24 mouse cellular contexts compared by ENCODE assay signal in the genomic region with DNA sequence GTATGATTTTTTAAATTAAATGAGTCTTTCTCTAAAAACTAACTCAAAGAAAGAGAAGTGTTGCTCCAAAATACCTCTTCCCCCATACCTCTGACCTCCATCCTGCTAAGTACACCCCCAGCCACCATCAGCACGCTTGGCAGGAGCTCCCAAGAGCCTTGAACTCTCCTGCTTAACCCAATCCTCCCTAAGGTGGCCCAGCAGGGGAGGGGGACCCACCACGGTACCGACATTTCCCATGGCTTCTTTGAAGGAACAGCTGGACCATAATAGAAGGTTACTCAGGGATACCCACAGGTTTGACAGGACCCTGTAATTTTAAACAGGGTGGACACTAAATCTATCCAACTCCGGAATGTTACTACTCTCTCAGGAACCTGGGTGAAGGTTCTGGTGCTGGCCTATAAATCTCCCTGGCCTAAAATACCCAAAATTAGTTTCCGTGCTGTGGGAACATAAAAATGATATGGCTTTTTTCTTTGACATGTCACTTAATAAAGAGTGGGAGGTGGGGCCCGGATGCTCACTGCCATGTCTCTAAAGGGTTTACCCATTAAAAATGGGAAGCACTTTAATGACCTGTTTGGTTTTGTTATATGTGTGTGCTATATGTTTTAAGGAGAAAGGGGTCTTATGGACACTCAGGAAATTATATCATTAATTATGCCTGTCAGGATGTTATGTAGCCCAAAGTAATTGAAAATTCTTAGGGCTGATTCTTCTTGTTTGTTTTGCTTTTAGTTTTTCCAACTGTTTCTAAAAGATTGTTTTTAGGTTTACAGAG.
A peak's percentile ranks its signal among the peaks of the same experiment; 100 is the strongest.
DNase-seq lines count a peak whose midpoint lies in the region; ATAC-seq and TF ChIP-seq lines count a peak whose summit lies in the region.
"Had no signal": no experiment of that assay in that cellular context is flagged by ENCODE, and none has a peak within 500 bp of the region (broad histone marks: within the 10 kb centered on the region; RNA-seq: fewer than 3 reads in every experiment).

No protein-coding gene starts in this region.

- H3K27me3 ChIP-seq in kidney, embryonic 16.5 days (ENCODE audit: insufficient read depth, low read length) = no peaks in the 10 kb centered on the region
- H3K27me3 ChIP-seq in stomach, embryonic 14.5 days (ENCODE audit: control insufficient read depth, insufficient read depth, low read length) = no peaks in the 10 kb centered on the region
- no peaks in the 10 kb centered on the region for H3K27me3 ChIP-seq in stomach, postnatal 0 days (ENCODE audit: control insufficient read depth, insufficient read depth, low read length)
- H3K27me3 ChIP-seq: forebrain, embryonic 12.5 days; forebrain, embryonic 15.5 days; hindbrain, embryonic 12.5 days; hindbrain, embryonic 15.5 days had no signal

- H3K9me3 ChIP-seq in kidney, embryonic 16.5 days (ENCODE audit: low read length) = no peaks in the 10 kb centered on the region
- H3K9me3 ChIP-seq in stomach, embryonic 14.5 days (ENCODE audit: control insufficient read depth, low read depth, low read length) = no peaks in the 10 kb centered on the region
- no peaks in the 10 kb centered on the region for H3K9me3 ChIP-seq in stomach, postnatal 0 days (ENCODE audit: control insufficient read depth, low read length)
- H3K9me3 ChIP-seq: embryonic facial prominence, embryonic 10.5 days; embryonic facial prominence, embryonic 13.5 days; forebrain, embryonic 12.5 days; forebrain, embryonic 15.5 days; hindbrain, embryonic 12.5 days; hindbrain, embryonic 15.5 days had no signal

- DNase-seq in embryo, embryonic 11.5 days (ENCODE audit: low read depth, low spot score) = peak; percentile 11
- DNase-seq in embryo, embryonic 10 days (ENCODE audit: low spot score) = no peak
- no peak for DNase-seq in kidney, postnatal 36 days
- no peak for DNase-seq in stomach, postnatal 0 days (ENCODE audit: low spot score)
- peak; percentile 30 for DNase-seq in mesoderm, embryonic 11.5 days (ENCODE audit: low read depth, low spot score)
- DNase-seq in cerebellum, adult 9-11 months = no peak
- DNase-seq: adrenal gland, adult 8-10 months; adrenal gland, postnatal 25 days; cerebellum, adult 11-12 months; cerebellum, adult 8-10 months; cerebellum, postnatal 14 days; gastrocnemius, postnatal 10 days; heart, adult 11 months had no signal

- H3K4me3 ChIP-seq in kidney, embryonic 16.5 days (ENCODE audit: low read length) = no peak overlapping the region
- no peak overlapping the region for H3K4me3 ChIP-seq in stomach, embryonic 14.5 days (ENCODE audit: low read depth, low read length)
- H3K4me3 ChIP-seq in stomach, postnatal 0 days (ENCODE audit: low read depth, low read length) = no peak overlapping the region
- H3K4me3 ChIP-seq: embryonic facial prominence, embryonic 10.5 days; embryonic facial prominence, embryonic 13.5 days; erythroblast, embryonic 14.5 days; forebrain, embryonic 12.5 days; forebrain, embryonic 15.5 days; hindbrain, embryonic 12.5 days; hindbrain, embryonic 15.5 days had no signal

- ATAC-seq in kidney, embryonic 16.5 days (ENCODE audit: low FRiP score, low TSS enrichment) = peak; percentile 95
- ATAC-seq in stomach, embryonic 14.5 days (ENCODE audit: insufficient number of reproducible peaks, insufficient read depth, low FRiP score, low read depth) = 0 out of 2 replicates have a peak, but pooled peaks have one; percentile 10
- ATAC-seq in stomach, postnatal 0 days (ENCODE audit: low FRiP score, low TSS enrichment) = no peak
- ATAC-seq: activated CD4-positive, CD25-positive, alpha-beta regulatory T cell, adult 4 months; forebrain, embryonic 15.5 days had no signal

- no peak for TF ChIP-seq CTCF in stomach, postnatal 0 days (IDR thresholded peaks at IDR 0.05; ENCODE audit: low read depth)

- H3K4me1 ChIP-seq in kidney, embryonic 16.5 days (ENCODE audit: insufficient read depth, low read length) = peaks cover 8% of the 10 kb centered on the region; the same call in 1 of the 2 replicates
- no peaks in the 10 kb centered on the region for H3K4me1 ChIP-seq in stomach, embryonic 14.5 days (ENCODE audit: control insufficient read depth, insufficient read depth, low read length)
- H3K4me1 ChIP-seq in stomach, postnatal 0 days (replicated peaks; ENCODE audit: control insufficient read depth, insufficient read depth) = no peaks in the 10 kb centered on the region
- H3K4me1 ChIP-seq: embryonic facial prominence, embryonic 10.5 days; embryonic facial prominence, embryonic 13.5 days; forebrain, embryonic 12.5 days; forebrain, embryonic 15.5 days; hindbrain, embryonic 12.5 days; hindbrain, embryonic 15.5 days had no signal

- no peak overlapping the region for H3K4me2 ChIP-seq in kidney, embryonic 16.5 days (replicated peaks; ENCODE audit: low read depth, low read length)
- H3K4me2 ChIP-seq in stomach, embryonic 14.5 days (replicated peaks; ENCODE audit: low read depth, low read length) = no peak overlapping the region
- H3K4me2 ChIP-seq in stomach, postnatal 0 days (replicated peaks; ENCODE audit: low read depth) = no peak overlapping the region
- H3K4me2 ChIP-seq: embryonic facial prominence, embryonic 13.5 days; forebrain, embryonic 12.5 days; forebrain, embryonic 15.5 days; heart, embryonic 11.5 days; hindbrain, embryonic 12.5 days; hindbrain, embryonic 15.5 days had no signal

- H3K27ac ChIP-seq in kidney, embryonic 16.5 days (ENCODE audit: low read length) = no peak overlapping the region
- no peak overlapping the region for H3K27ac ChIP-seq in stomach, embryonic 14.5 days (ENCODE audit: low read length)
- H3K27ac ChIP-seq in stomach, postnatal 0 days (replicated peaks) = no peak overlapping the region
- H3K27ac ChIP-seq: embryonic facial prominence, embryonic 10.5 days; embryonic facial prominence, embryonic 13.5 days; forebrain, embryonic 12.5 days; forebrain, embryonic 15.5 days; hindbrain, embryonic 12.5 days; hindbrain, embryonic 15.5 days had no signal

- 17% methylated on average over 6 of the region's 6 CpGs for WGBS in kidney, embryonic 16.5 days
- 36% methylated on average over 6 of the region's 6 CpGs for WGBS in stomach, embryonic 14.5 days
- WGBS in stomach, postnatal 0 days = 55% methylated on average over 6 of the region's 6 CpGs

- no peak overlapping the region for H3K9ac ChIP-seq in kidney, embryonic 16.5 days (replicated peaks; ENCODE audit: low read length)
- no peak overlapping the region for H3K9ac ChIP-seq in stomach, embryonic 14.5 days (replicated peaks; ENCODE audit: low read depth, low read length)
- H3K9ac ChIP-seq in stomach, postnatal 0 days (ENCODE audit: low read length) = no peak overlapping the region
- H3K9ac ChIP-seq: embryonic facial prominence, embryonic 13.5 days; forebrain, embryonic 12.5 days; forebrain, embryonic 15.5 days; hindbrain, embryonic 12.5 days; hindbrain, embryonic 15.5 days had no signal

- H3K36me3 ChIP-seq in kidney, embryonic 16.5 days (ENCODE audit: insufficient read depth, low read length) = no peaks in the 10 kb centered on the region
- H3K36me3 ChIP-seq in stomach, embryonic 14.5 days (ENCODE audit: control insufficient read depth, insufficient read depth, low read length) = no peaks in the 10 kb centered on the region
- no peaks in the 10 kb centered on the region for H3K36me3 ChIP-seq in stomach, postnatal 0 days (ENCODE audit: control insufficient read depth, insufficient read depth, low read length)
- H3K36me3 ChIP-seq: embryonic facial prominence, embryonic 10.5 days; embryonic facial prominence, embryonic 13.5 days; forebrain, embryonic 12.5 days; forebrain, embryonic 15.5 days; hindbrain, embryonic 12.5 days; hindbrain, embryonic 15.5 days had no signal

- TF ChIP-seq EP300 in stomach, postnatal 0 days (optimal IDR thresholded peaks at IDR 0.05) = no peak

Comparison
In these comparisons a context has a peak if more than half of its experiments do, and no peak if none do; other contexts are left out.
1. DNase-seq: peak in embryo, embryonic 11.5 days (single experiment) and mesoderm, embryonic 11.5 days (single experiment); none in embryo, embryonic 10 days (single experiment), kidney, postnatal 36 days (0 of 2), stomach, postnatal 0 days (single experiment) and cerebellum, adult 9-11 months (single experiment).